Comparison of ENCODE assay signal across 10 mouse cellular contexts in the genomic region with DNA sequence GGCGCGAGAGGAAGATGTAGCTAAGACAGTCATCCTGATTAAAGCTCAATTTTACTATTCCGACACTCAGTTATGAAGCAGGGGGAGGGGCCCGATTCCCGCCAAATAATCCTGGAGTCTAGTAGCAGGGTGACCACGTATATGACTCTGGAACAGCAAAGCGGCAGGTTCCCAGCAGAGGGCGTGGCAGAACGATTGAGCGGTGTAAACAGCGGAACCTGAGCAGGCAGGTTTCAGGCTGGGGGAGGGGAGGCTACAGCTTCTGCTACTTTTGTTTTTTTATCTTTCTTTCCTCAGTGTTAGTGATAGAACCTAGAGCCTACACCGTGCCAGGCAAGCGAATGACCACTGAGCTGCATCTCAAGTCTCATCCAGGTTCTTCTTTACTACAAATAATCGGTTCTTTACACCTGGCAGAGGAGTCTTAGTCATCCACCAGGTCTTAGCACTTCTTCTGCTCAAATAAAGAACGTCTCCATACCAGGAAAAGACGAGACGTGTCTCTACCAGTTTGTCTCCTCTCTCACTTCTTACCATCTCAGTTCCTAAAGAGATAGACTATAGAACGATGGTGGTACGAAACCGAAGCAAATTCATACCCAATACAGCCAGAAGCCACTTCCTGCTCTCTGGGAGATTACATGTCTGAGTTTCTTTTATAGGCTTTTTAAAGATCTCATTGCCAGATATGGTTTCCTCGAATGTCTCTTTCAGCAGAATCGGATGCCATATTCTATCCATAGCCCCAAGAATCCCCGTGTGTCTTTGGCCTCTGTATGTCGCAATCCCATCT.
DNase-seq lines count a peak whose midpoint lies in the region; ATAC-seq lines count a peak whose summit lies in the region.
"Had no signal": no experiment of that assay in that cellular context is flagged by ENCODE, and none has a peak within 500 bp of the region (broad histone marks: within the 10 kb centered on the region; RNA-seq: fewer than 3 reads in every experiment).

No protein-coding gene starts in this region.

- peak; percentile 10 for DNase-seq in adrenal gland, postnatal 14 days
- DNase-seq in adrenal gland, adult 8-10 months: no peak
- no peak for DNase-seq in neural tube, embryonic 10.5 days (ENCODE audit: extremely low spot score, low spot score)
- DNase-seq in limb, embryonic 11.5 days (ENCODE audit: low spot score): peak; percentile 59
- DNase-seq in urinary bladder, postnatal 25 days (ENCODE audit: low spot score): peak; percentile 28
- no peak for DNase-seq in Muller cell, postnatal 12 days (ENCODE audit: inconsistent ontology term)
- DNase-seq: midbrain, embryonic 14.5 days had no signal

- no peaks in the 10 kb centered on the region for H3K9me3 ChIP-seq in neural tube, embryonic 12.5 days
- no peaks in the 10 kb centered on the region for H3K9me3 ChIP-seq in limb, embryonic 11.5 days (ENCODE audit: control insufficient read depth, low read length)
- H3K9me3 ChIP-seq in forebrain, embryonic 13.5 days (replicated peaks): no peaks in the 10 kb centered on the region

- no peak overlapping the region for H3K9ac ChIP-seq in neural tube, embryonic 12.5 days
- H3K9ac ChIP-seq in limb, embryonic 11.5 days (ENCODE audit: low read length): no peak overlapping the region
- H3K9ac ChIP-seq in forebrain, embryonic 13.5 days: no peak overlapping the region

- no peak overlapping the region for H3K27ac ChIP-seq in neural tube, embryonic 12.5 days
- no peak overlapping the region for H3K27ac ChIP-seq in limb, embryonic 11.5 days (replicated peaks; ENCODE audit: low read depth, low read length)
- H3K27ac ChIP-seq in forebrain, embryonic 13.5 days: no peak overlapping the region

- no peaks in the 10 kb centered on the region for H3K36me3 ChIP-seq in neural tube, embryonic 12.5 days
- no peaks in the 10 kb centered on the region for H3K36me3 ChIP-seq in limb, embryonic 11.5 days (ENCODE audit: control insufficient read depth, insufficient read depth, low read length)
- no peaks in the 10 kb centered on the region for H3K36me3 ChIP-seq in forebrain, embryonic 13.5 days (ENCODE audit: poor library complexity, severe bottlenecking)

- ATAC-seq in neural tube, embryonic 12.5 days (ENCODE audit: low FRiP score, low read depth): peak; percentile 37; the same call in 1 of the 2 replicates
- no peak for ATAC-seq in limb, embryonic 11.5 days (ENCODE audit: insufficient number of reproducible peaks, low FRiP score, low TSS enrichment, low read depth)
- no peak for ATAC-seq in forebrain, embryonic 13.5 days
- ATAC-seq: forebrain, embryonic 16.5 days had no signal

- 64% methylated on average over 24 of the region's 24 CpGs for whole genome bisulfite sequencing in neural tube, embryonic 12.5 days
- 58% methylated on average over 24 of the region's 24 CpGs for WGBS in limb, embryonic 11.5 days
- 66% methylated on average over 24 of the region's 24 CpGs for WGBS in forebrain, embryonic 13.5 days

- no peaks in the 10 kb centered on the region for H3K27me3 ChIP-seq in neural tube, embryonic 12.5 days (replicated peaks)
- no peaks in the 10 kb centered on the region for H3K27me3 ChIP-seq in limb, embryonic 11.5 days (ENCODE audit: control insufficient read depth, insufficient read depth, low read length)
- no peaks in the 10 kb centered on the region for H3K27me3 ChIP-seq in forebrain, embryonic 13.5 days

- no peak overlapping the region for H3K4me2 ChIP-seq in neural tube, embryonic 12.5 days (replicated peaks)
- H3K4me2 ChIP-seq in limb, embryonic 11.5 days (ENCODE audit: low read depth, severe bottlenecking): no peak overlapping the region
- no peak overlapping the region for H3K4me2 ChIP-seq in forebrain, embryonic 13.5 days

- H3K4me1 ChIP-seq in neural tube, embryonic 12.5 days: no peaks in the 10 kb centered on the region
- H3K4me1 ChIP-seq in limb, embryonic 11.5 days (ENCODE audit: control insufficient read depth, insufficient read depth, low read length): no peaks in the 10 kb centered on the region
- H3K4me1 ChIP-seq in forebrain, embryonic 13.5 days: no peaks in the 10 kb centered on the region

- no peak overlapping the region for H3K4me3 ChIP-seq in neural tube, embryonic 12.5 days
- no peak overlapping the region for H3K4me3 ChIP-seq in limb, embryonic 11.5 days (ENCODE audit: low read depth, low read length)
- H3K4me3 ChIP-seq in forebrain, embryonic 13.5 days: no peak overlapping the region

Comparison
In these comparisons a context has a peak if more than half of its experiments do, and no peak if none do; other contexts are left out.
1. DNase-seq: peak in adrenal gland, postnatal 14 days (single experiment), limb, embryonic 11.5 days (single experiment) and urinary bladder, postnatal 25 days (single experiment); none in adrenal gland, adult 8-10 months (single experiment), neural tube, embryonic 10.5 days (single experiment) and Muller cell, postnatal 12 days (single experiment).